Mouse (Mus musculus) 3T3-L1 (cell line): ENCODE measurements at regions not wholly inside any gene's neighbourhood (a gene's known extent, or its start where the extent isn't known, plus 50 kb on each side); places are given as distances from the start of the nearest gene placed in this dataset.
A peak's percentile ranks its signal among the peaks of the same experiment; 100 is the strongest.

Source experiments
- DNase-seq: peaks from one replicate; pipeline ENCODE4 v3.0.0-alpha.2; 2015; ENCODE audit warnings: low read depth, low spot score

- DNase-seq = peak; percentile 16
Observed at GRCm38 (mm10) chr9:12692329-12692728, 553.3 kb downstream of the Jrkl start.

DNA sequence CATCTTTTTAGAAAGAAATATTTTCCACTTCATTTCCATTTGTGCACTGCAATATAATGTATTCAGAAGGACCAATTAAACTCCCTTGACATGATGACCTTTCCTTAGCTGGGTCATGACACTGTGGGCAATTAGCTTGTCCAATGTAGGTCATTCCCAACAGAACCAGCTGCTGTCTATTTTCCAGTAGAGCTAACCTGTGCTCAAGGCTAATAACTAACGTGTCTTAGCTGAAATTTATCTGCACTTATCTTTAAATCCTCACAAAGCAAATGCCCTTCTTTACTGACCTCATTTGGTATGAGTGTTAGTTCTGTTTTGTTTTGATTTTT lies 554.7 kb downstream of the Jrkl start:
- no peak for DNase-seq

DNA sequence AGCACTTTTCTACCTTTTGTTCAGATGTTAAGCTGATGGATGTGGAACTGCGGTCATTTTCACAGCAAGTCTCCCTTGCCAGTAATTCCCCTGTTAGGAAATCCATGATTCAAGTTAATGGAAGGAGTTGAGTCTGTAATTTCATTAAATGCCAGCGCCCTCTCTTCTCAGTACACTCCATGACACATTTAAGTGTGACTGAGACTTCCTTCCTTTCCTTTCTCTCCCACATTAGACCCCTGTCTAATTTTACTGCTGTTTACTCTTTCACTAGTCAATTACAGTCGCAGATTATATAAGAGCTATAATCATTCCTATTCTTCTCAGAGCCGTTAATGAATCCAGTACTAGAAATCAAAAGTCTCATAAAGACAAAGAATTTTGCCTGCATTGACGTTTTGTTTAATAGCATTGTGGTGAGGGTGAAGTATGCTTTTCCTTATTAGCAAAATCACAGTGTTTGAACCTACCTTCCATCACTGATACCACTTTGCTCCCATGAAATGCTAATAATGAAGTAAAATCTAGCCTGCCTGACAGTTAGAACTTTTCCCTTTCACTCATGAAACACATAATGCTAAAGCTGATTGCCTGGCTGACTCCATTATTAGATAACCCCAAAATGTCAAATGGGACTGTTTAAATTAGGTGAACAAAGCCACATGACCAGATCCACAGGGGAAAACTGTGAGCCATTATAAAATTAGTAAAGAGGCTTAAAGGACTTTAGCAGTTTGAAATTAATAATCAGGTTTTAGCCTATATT lies 555.3 kb downstream of the Jrkl start:
- no peak for DNase-seq
